Mouse (Mus musculus) gastrocnemius, postnatal 25 days (tissue): ENCODE data around the gene Tmco3. TPM values are rescaled to one million over a fixed set of nuclear protein-coding genes. Genes with fewer than 3 reads are reported as not detected.

Experiments used
- total RNA-seq, 2 experiments: library from RNA; stranded (reverse); gene quantifications; 1 replicate in 1 of 2; 2 replicates in 1 of 2; pipeline ENCODE4 v1.2.3; 2021

Tmco3 gene
- total RNA-seq, 2 experiments from 2014 or later, result 10.6 to 17.1 TPM

Other genes with a start within 250 kb of the Tmco3 start
- not detected for gene Proz, start 227.3 kb upstream of the Tmco3 start, total RNA-seq
- gene Pcid2, start 182.7 kb upstream of the Tmco3 start, total RNA-seq, result 1 to 10 TPM; 7.1 to 8.0 TPM
- 10 to 100 TPM; 62.2 to 66.4 TPM for gene Cul4a, start 182.6 kb upstream of the Tmco3 start, total RNA-seq
- 100 to 1,000 TPM; 294 to 322 TPM for gene Lamp1, start 129.0 kb upstream of the Tmco3 start, total RNA-seq
- 10 to 100 TPM; 16.3 to 17.3 TPM for gene Grtp1, start 87.6 kb upstream of the Tmco3 start, total RNA-seq
- 10 to 100 TPM; 42.3 to 61.6 TPM for gene Adprhl1, start 34.0 kb upstream of the Tmco3 start, total RNA-seq
- 10 to 100 TPM; 61.9 to 67.8 TPM for gene Dcun1d2, start 59 bp upstream of the Tmco3 start, total RNA-seq
- 10 to 100 TPM; 45.5 to 46.3 TPM for gene Tfdp1, start 50.6 kb downstream of the Tmco3 start, total RNA-seq
- gene Atp4b, start 108.6 kb downstream of the Tmco3 start, total RNA-seq, result not detected
- gene Grk1, start 116.9 kb downstream of the Tmco3 start, total RNA-seq, result under 1 TPM in 1 of 2 experiments, not detected in 1; 0.05 TPM
- gene Tmem255b, start 147.0 kb downstream of the Tmco3 start, total RNA-seq, result 1 to 10 TPM; 3.5 to 3.9 TPM
- gene Gas6, start 206.3 kb downstream of the Tmco3 start, total RNA-seq, result 10 to 100 TPM; 66.3 to 67.5 TPM